Mouse (Mus musculus) kidney, adult 2 months (tissue): ENCODE results near the gene Pde4d.

Experiments
- CTCF ChIP-seq: fragments of 200-500 bp; conservative IDR thresholded peaks from 2 replicates; pipeline ENCODE4 v1.5.1; 2011; ENCODE audit warnings: low read depth, mild to moderate bottlenecking, control low read depth, low read length, moderate library complexity, mixed read lengths; ENCODE audit not compliant: insufficient read depth, insufficient read length
- POLR2A ChIP-seq: fragments of 200-500 bp; IDR thresholded peaks from one replicate; pipeline ENCODE4 v1.6.1; 2011; ENCODE audit warnings: low read depth, low read length, control low read depth

GRCm38 (mm10) chr13:109440331-109440730, 990.6 kb downstream of the Pde4d start:
- no peak for TF ChIP-seq POLR2A
- no peak for TF ChIP-seq CTCF
